Comparison of ENCODE assay signal across 1 mouse cellular context in genomic region chr11:69580091-69580514, GRCm38 (mm10).
TF ChIP-seq lines count a peak whose summit lies in the region.

Wrap53 (minus strand) TSS chr11:69580255.
Trp53 (plus strand) TSS chr11:69580359.

TF ChIP-seq in MEL, 35 proteins besides CTCF, POLR2A, EP300 and RAD21 (continued from another document):
- TF ChIP-seq MAZ (IDR thresholded peaks at IDR 0.05; ENCODE audit: low read depth, low read length) (peak; percentile 89), ZC3H11A (IDR thresholded peaks at IDR 0.05; ENCODE audit: low read depth, low read length) (no peak), POLR2AphosphoS2 (IDR thresholded peaks at IDR 0.05; ENCODE audit: low read length) (peak; percentile 81), JUND (IDR thresholded peaks at IDR 0.05; ENCODE audit: low read depth, low read length) (no peak), MYC (IDR thresholded peaks at IDR 0.05; ENCODE audit: low read depth, low read length) (peak; percentile 100), ZKSCAN1 (IDR thresholded peaks at IDR 0.05; ENCODE audit: low read depth, low read length) (no peak), ZNF384 (IDR thresholded peaks at IDR 0.05; ENCODE audit: low read depth, low read length) (no peak), RCOR1 (IDR thresholded peaks at IDR 0.05; ENCODE audit: low read depth, low read length) (no peak), MAX (IDR thresholded peaks at IDR 0.05; ENCODE audit: low read length) (peak; percentile 99), CHD2 (IDR thresholded peaks at IDR 0.05; ENCODE audit: low read length) (peak; percentile 75), HCFC1 (IDR thresholded peaks at IDR 0.05; ENCODE audit: low read depth, low read length) (peak; percentile 94), MYB (IDR thresholded peaks at IDR 0.05; ENCODE audit: low read depth, low read length) (no peak), USF2 (IDR thresholded peaks at IDR 0.05; ENCODE audit: borderline replicate concordance in 1 of 2, insufficient read depth in 1 of 2, low read depth in 1 of 2, low read length in 2 of 2) (no peak)
TF ChIP-seq in MEL: peak in this region for 18.
